Mouse (Mus musculus): Measurements from ENCODE around the gene Rasa3.

Gene Rasa3

DNA sequence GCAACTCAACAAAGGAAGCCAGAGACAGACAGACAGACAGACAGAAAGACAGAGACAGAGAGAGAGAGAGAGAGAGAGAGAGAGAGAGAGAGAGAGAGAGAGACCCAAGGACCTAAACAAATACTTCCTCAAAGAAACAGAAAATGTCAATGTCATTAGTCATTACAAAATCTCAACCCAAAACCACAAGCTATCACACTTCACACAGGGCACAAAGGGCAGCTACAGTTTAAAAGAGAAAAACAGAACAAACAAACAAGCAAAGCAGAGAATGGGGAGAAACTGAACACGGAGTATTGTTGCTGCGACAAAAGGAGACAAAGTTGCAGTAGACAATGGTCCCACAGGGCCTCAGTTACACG lies 28.3 kb downstream of the Rasa3 start:
- no peak for DNase-seq (ENCODE audit: low read depth, low spot score)

DNA sequence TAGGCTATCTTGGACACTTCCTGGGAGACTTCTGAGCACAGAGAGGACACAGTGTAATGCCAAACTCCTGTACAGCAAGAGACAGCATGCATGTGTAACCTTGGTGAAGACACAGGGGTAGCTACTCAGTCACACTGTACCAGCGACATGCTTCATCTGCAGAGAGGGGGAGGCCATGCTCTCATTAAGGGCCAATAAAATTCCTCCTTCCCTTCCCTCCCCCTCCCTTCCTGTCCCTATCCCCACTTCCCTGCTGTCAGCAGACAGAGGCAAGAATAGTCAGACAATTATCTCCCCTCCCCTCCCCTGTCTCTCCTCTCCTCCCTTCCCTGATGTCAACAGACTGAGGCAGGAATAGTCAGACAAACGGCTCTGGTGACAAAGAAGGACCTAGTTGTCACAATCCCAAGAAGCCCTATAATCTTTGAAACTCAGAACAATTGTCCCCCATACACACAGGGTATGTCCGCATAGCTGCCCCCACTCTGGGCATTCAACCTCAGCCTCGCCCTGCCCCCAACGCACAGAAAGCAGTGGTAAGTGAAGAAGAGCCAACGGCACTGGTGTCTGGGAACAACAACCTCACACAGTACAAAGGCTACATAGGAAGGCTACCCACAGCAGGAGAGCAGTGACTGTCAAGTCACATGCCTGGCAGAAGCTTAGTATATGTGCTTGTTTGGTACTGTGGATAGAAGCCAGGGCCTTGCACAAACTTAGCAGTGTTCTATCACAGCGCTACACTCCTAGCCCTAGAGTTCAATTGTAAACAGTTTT lies 28.8 kb downstream of the Rasa3 start:
- no peak for DNase-seq (ENCODE audit: low read depth, low spot score)

DNA sequence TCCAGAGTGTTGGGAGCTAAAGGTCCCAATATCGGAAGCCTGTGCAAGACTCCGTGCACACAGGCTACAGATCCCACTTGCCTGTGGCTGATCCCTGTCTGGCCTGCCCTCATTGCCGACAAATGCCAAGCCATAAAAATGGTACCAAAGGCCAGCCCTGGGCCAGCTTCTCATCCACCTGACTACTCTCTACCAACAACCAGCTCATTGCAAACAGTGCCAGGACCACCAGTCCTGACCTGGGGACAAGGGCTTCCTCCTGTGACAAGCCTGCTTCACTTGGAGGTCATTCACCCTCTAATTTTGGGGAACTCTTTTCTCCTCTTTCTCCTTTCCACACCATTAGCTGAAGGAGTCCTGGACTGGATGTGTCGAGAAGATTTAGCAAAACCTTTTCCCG lies 29.8 kb downstream of the Rasa3 start:
- no peak for DNase-seq (ENCODE audit: low read depth, low spot score)

DNA sequence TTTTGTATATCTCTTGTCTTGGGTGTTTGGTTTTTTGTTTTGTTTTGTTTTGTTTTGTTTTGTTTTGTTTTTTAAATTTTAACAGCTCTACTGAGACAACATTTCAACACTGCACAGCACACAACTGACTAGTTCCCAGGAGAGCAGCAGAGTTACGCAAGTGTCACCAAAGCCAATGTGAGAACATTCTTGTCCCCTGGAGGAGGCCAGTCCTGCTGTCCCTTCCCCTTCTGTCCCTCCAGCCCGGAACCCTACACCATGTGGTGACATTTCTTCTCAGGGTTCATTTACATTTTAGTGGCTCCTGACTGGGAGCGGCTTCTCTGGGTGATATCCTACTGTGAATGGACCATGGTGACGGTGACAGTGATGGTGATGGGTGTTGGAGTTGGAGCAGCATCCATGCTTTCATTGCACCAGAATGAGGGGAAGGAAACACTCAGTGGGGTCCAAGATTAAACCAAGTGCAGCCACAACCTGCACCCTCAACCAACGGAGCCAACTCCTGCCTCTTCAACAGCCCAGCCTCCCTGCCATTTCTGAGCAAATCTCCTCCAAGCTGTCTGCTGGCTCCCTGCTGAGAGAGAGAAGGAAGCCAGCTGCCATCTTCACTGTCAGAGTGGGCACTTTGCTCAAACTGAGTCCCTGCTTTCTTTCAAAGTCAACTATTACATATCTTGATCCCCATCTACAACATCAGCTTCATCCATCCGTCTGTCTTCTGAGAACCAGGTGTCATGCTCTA lies 32.3 kb downstream of the Rasa3 start:
- no peak for DNase-seq (ENCODE audit: low read depth, low spot score)

DNA sequence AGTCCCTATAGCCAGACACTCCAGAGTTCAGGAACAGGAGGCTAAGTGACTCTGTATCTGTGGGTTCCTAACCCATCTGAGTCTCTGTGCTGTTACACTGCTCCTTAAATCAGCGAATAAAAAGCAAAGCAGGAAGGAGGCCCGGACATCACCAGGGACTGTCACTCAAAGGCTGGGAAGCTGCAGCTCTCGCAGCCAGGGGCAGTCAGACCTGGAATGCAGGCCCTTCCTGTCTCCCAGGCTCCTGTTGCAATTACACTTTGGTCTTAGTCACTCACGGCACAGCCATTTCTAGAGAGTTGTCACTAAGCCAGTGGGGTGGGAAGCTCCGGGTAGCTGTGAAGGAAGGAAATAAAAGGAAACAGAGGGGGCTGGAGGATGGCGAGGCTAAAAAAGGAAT lies 33.2 kb downstream of the Rasa3 start:
- DNase-seq (ENCODE audit: low read depth, low spot score), result no peak

DNA sequence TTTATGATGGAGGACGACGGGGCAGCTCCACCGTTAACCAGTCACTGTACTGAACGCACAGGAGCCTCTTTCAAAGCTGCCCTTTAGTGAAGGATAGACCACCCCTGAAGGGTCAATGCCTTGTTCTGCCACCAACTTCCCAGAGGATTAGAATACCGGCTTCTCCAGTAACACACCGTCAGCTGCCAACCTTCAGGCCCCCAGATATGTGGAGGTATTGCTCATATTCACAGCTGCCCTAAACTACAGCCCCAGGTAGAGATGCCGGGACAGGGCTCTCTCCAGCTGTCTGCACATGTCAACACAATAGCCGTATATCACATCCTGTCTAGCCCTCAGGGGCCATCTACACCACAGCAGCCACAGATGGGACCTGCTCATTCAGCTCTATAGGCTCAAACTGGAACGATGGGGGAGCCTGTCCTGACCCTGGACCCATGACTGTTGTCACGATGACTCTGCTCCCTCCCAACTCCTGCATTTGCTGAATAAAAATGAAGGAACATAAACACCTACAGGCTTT lies 34.7 kb downstream of the Rasa3 start:
- DNase-seq (ENCODE audit: low read depth, low spot score), result no peak

DNA sequence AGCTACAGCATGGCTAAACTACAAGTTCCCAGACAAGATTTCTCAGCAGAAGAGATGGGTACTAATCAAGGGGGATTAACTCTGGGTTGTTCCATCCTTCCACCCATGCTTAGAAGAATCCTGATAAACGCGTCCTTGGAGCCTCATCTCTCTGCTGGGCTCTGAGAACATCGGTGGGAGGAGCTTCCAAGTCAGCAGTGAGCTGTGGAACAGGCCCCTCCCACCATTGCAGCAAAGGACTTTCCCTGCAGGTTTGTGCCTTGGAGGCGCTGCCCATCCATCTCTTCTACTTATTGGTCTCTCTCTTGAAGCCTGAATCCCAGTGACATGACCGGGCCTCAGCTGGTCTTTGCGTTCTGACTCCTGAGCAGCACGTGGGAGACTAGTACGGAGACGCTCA lies 36.2 kb downstream of the Rasa3 start:
- no peak for DNase-seq (ENCODE audit: low read depth, low spot score)

DNA sequence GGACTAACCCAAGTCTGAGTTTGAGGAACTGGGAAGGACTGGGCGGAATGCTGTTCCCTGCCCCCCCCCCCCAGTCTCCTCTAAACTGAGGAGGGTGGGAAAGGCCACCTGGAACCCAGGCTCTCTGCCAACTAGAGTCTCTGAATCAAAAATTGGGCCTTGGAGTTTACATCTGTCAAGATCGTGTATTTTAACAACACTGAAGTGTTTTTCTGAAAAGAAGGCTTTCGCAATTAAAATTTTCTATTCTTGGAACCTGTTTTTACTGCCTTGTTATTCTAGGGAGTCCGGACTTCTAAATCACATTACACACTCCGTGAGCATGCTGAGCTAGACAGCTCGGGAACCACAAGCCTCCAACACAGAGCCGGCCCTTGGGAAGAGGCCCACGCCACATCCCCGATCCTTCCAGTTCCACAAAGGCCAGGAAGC lies 36.9 kb downstream of the Rasa3 start:
- no peak for DNase-seq (ENCODE audit: low read depth, low spot score)

DNA sequence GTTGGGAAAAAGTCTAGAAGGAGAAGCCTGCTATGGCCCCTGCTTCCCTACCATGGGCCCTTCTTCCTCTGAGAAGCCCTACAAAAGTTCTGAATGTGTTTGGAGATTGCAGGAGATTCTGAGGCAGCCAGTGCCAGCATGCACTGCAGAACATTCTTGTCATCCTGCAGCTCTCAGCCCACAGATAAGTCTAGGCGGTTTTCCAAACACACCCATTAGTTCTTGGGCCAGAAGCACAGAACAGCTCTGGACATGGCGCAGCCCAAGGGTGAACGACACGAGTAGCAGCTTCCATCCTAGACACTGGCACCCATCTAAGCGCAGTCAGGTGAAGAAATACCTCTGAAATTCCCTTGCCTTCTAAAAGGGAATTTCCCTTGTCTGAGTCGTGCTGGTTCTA lies 44.3 kb downstream of the Rasa3 start:
- no peak for DNase-seq (ENCODE audit: low read depth, low spot score)

DNA sequence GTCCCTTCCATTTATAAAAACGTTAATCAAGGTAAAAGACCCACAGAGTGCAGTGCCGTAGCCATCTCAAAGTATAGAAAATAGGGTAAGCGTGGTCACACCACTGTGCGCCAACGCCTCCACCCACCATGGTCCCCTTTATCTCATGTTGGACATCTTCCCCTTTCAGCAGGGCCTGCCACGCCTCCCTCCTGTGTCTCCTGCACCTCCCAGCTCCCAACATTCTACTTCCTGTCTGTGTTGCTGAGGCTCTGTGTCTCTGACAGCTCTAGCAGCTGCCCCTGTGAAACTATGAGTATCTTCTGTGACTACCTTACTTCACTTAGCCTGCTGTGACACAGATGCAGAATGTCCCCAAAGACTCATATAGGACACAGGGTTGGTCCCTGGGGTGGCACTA lies 45.1 kb downstream of the Rasa3 start:
- DNase-seq (ENCODE audit: low read depth, low spot score), result no peak

DNA sequence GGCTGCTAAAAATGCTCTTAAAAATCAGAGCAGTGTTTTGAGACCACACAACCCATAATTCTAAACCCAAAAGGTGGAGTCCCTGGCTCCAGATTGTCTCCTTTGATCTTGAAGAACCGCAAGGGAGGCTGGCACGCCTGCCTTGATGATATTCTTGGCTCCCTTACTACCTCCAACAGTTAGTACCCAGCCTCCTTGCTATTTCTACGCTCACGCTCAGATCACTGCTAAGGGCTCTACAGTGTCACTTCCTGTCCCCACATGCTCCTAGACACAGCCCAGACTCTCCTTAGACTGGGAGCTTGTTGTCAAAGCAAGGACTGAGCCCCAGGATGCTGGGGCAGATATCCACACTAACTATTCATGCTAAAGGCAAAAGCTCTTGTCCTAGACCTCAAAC lies 46.6 kb downstream of the Rasa3 start:
- DNase-seq (ENCODE audit: low read depth, low spot score), result no peak

DNA sequence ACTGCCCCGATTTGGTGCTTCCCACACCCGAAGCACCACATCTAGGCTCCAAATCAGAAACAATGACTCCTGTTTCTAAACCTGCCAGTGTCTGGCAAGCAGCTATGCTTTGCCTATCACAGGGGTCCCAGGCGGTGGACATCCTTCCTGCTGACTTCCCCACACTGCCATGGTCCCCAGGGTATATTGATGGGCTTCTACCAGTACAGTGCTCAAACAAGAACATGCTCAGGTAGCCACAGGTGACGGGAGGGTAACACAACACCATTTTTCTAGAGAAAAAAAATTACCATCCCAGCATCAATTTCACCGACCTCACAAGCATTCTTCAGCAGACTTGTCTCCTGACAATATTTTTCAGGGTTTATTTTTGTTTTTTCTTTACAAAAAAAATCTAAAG lies 47.2 kb downstream of the Rasa3 start:
- no peak for DNase-seq (ENCODE audit: low read depth, low spot score)

DNA sequence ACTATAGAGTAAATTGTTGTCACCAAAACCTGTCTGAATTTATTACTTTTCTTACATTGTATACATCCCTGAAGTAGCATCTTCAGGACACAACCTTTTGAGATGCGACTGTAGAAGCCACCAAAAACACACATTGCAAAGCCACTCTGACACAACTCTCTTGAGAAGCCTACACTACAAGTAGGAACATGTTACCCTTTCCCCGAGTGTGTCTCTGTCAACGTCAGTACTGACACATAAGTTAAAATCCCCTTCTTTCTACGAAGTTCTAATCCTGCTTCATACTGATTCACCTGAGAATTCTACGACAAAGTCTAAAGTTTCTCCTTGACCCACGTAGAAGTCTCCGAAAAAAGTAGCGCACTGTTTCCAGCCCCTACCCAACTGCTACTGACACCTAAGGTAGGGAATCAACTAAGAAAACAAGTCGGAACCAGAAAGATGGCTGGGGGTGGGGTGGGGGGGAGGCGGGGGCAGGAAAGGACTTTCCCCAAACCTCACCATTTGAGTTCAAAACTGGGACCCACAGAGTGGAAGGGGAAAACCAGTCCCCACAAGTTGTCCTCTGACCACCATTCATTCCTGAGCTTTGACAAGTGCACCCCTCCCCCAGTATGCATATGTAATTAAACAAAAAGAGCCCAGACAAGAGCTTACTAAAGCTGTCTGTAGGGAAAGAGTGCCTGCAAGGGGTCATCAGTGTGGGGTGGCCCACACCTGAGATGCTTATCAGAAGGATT lies 47.9 kb downstream of the Rasa3 start:
- no peak for DNase-seq (ENCODE audit: low read depth, low spot score)

DNA sequence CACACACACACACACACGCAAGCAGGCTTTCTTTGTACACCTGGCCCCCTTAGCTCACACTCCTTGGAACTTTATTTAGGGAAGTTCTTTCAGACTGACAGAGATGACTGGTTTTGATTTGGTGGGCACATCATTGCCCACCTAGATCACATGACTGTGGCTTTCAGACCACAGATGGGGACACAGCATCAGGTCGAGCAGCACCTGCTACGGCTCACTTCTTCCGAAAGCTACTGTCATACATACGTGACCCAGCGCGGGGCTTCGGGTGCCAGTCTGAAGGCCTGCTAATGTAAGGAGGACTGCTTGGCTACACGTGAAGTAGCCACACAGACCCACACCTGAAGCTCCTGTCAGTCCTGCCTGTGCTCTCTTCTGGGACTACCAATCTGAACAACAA lies 49.3 kb downstream of the Rasa3 start:
- DNase-seq (ENCODE audit: low read depth, low spot score), result no peak

DNA sequence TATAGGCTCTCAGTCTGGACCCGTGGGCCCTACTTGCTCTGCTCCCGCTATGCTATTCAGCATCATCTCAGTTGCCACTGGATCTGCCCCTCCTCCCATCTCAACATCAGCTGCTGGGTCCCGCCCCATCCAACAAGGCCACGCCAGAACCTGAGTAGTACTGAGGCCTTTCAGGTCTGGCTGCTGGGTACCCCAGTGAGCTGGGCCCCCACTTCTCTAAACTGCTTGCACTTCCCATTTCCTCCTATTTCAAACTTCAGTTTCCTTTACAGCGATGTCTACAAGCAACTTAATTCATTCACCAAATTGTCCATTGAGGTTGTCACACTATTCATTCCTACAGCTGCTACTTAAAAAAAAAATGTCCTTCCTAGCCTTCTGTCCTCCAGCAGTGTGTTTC lies 49.8 kb downstream of the Rasa3 start:
- no peak for DNase-seq (ENCODE audit: low read depth, low spot score)

DNA sequence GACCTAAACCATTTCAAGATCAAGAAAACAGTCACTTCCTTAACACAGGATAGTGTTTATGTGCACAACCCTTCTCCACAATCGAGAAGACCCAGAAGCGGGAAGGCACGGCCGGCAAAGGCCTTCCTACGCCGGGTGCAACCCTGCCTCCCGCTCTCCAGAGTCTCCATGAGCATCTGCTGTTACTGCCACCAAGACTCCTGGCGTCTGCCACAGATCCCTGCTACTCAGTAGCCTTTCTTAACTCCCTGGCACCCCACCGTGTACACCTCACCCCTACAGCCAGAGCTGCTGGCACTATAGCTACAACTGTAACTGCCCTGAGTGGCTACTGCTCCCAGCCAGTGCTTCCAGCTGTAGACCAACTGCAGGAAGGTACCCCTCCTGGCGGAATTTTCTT lies 51.3 kb downstream of the Rasa3 start:
- no peak for DNase-seq (ENCODE audit: low read depth, low spot score)

DNA sequence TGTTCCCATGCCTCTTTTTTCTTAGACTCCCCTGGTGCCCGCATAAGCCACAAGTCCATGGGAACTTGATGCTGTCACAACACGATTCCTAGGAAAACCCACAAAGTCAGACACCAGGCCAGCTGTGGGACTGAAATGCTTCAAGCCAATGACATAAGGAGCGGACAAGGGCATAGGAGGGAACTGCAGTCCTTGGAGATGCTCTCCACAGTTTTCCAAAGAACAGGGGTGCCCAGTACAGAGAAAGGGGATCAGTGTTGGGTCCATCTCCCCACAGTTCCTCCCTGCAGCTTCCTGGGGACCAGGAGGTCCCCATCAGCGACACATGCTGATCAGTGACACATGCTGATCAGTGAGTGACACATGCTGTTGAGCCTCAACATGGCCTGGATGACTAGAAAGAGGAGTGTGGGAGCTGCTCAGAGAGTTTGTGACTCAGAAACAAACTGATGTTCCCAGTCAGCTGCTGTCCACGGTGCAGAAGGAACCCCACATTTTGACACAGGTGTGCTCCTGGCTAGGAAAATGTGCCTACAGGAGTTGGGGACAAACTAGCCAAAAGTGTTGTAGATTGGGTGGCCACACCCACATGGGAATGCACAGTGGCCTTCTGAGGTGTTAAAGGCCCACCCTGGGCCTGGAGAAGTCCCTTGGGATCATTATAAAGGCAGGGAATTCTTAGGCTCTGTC lies 52.0 kb downstream of the Rasa3 start:
- DNase-seq (ENCODE audit: low read depth, low spot score), result no peak

DNA sequence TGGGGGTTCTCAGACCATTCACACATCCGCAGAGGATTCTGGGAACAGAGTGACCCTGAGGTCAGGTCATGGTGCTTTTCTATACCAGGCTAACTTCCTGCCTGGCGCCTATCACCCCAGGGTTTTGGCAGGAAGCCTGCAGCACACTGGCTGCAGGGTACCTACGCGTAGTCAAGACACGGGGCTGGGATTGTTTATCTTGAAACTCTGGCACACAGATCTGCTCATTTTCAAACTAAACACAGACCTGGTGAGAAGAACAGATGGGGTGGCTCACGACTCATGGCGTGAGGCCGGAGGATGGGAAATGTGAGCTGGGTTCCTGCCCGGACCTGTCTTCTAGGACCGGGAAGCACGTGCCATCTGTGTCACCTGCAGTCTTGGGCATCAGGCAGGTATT lies 52.5 kb downstream of the Rasa3 start:
- no peak for DNase-seq (ENCODE audit: low read depth, low spot score)

DNA sequence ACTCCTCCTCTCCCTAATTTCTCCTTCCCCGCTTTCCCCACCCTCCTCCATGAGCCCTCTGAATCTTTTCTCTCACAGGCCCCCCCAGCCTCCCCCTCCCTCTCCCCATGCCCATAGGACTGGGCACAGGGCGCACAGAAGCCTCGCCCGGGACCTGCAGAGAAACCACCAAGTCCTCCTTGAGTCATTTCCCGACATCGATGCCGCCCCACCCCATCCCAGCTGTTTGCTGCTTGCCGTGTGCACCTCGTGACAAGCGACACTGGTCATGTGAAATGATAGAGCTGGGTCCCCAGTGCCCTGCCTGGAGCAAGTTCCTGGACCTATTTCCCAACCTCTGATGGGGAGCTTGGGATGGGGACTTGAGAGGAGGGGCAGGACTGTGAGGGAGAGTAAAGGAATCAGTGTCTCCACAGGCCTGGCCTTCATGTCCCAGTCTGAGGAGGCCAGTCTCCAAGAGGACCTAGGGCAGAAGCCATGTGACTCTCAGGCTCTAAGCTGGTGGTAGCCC lies 53.4 kb downstream of the Rasa3 start:
- DNase-seq (ENCODE audit: low read depth, low spot score), result no peak

DNA sequence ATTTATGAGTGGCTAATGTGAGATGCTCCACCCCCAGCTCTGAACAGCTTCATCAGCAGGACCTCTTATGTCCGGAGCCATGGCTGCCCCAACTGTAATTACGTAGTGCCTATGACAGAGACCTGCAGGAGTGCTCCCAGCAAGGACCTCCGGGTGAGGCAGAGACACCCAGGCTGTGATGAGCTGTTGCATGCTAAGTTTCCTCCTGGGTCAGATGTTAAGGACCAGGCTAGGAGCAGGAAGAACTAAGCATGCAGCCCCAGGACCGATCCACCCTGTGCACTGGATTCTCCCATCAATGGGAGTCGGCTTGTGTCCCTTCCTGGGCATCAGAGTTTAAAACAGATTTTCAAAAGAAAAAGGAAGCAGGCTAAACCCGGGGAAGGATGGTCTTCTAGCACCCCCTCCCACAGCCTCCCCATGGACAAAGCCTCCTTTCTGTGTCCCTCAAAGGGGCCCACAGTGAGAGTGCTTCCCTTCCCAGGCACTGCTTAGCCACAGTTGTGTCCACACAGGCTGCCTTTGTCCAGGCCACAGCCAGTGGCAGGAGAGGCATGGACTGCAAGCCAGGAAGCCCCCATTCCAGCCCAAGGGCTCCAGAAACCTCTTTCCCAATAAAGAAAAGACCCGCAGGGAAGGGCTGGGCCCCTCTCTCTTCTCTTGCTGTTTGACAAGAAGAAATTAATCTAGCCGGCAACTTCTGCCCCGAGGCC lies 54.2 kb downstream of the Rasa3 start:
- no peak for DNase-seq (ENCODE audit: low read depth, low spot score)

Data from embryo, embryonic 11.5 days (tissue).